Mouse (Mus musculus) CD8-positive naive resting alpha-beta T cell, adult 2 months (primary cell): ENCODE measurements at regions not wholly inside any gene's neighbourhood (a gene's known extent, or its start where the extent isn't known, plus 50 kb on each side); places are given as distances from the start of the nearest gene placed in this dataset.
"Not testable (repeated sequence)": the region's sequence is repeated elsewhere in the genome, so short reads cannot be mapped to it uniquely, and the experiment has no call there.

Experiments used
- DNase-seq, 2 experiments: peaks; one replicate each; pipeline ENCODE4 v3.0.0; 2022; ENCODE audit warnings: low read depth in 2 of 2, low spot score in 2 of 2

- DNase-seq = peak in 1 of 2 experiments; percentile 5
Measured at GRCm38 (mm10) chr10:7390239-7391091, 83.0 kb downstream of the Ulbp1 start.

GRCm38 (mm10) chr10:7358791-7359190 is 114.6 kb downstream of the Ulbp1 start:
- DNase-seq = not testable (repeated sequence)

- not testable (repeated sequence) for DNase-seq
Measured at GRCm38 (mm10) chr10:7344290-7344689, 129.1 kb downstream of the Ulbp1 start.

- DNase-seq = not testable (repeated sequence)
Measured at GRCm38 (mm10) chr10:7343736-7344135, 129.7 kb downstream of the Ulbp1 start.

- DNase-seq = peak; percentile 6 to 10
Measured at GRCm38 (mm10) chr10:7333077-7333747, 121.2 kb upstream of the Cnksr3 start.

GRCm38 (mm10) chr10:7328262-7328661 is 116.2 kb upstream of the Cnksr3 start:
- no peak for DNase-seq

GRCm38 (mm10) chr10:7327046-7327445 is 115.0 kb upstream of the Cnksr3 start:
- not testable (repeated sequence) for DNase-seq

GRCm38 (mm10) chr10:7325074-7325473 is 113.0 kb upstream of the Cnksr3 start:
- DNase-seq = no peak

GRCm38 (mm10) chr10:7323258-7323657 is 111.2 kb upstream of the Cnksr3 start:
- no peak for DNase-seq

GRCm38 (mm10) chr10:7309927-7310326 is 97.9 kb upstream of the Cnksr3 start:
- DNase-seq = no peak

- not testable (repeated sequence) for DNase-seq
Measured at GRCm38 (mm10) chr10:7305881-7306280, 93.8 kb upstream of the Cnksr3 start.

GRCm38 (mm10) chr10:7298377-7298776 is 86.3 kb upstream of the Cnksr3 start:
- no peak for DNase-seq

- no peak for DNase-seq
Measured at GRCm38 (mm10) chr10:7295921-7296320, 83.9 kb upstream of the Cnksr3 start.

- DNase-seq = no peak
Measured at GRCm38 (mm10) chr10:7293203-7293602, 81.2 kb upstream of the Cnksr3 start.

- DNase-seq = no peak
Measured at GRCm38 (mm10) chr10:7289773-7290411, 77.9 kb upstream of the Cnksr3 start.

GRCm38 (mm10) chr10:7285112-7285905 is 73.3 kb upstream of the Cnksr3 start:
- no peak for DNase-seq

- no peak for DNase-seq
Measured at GRCm38 (mm10) chr10:7280429-7280828, 68.4 kb upstream of the Cnksr3 start.

GRCm38 (mm10) chr10:7278820-7279219 is 66.8 kb upstream of the Cnksr3 start:
- no peak for DNase-seq

GRCm38 (mm10) chr10:7275357-7275756 is 63.3 kb upstream of the Cnksr3 start:
- no peak for DNase-seq

- DNase-seq = no peak
Measured at GRCm38 (mm10) chr10:7274422-7274821, 62.4 kb upstream of the Cnksr3 start.

- no peak for DNase-seq
Measured at GRCm38 (mm10) chr10:7271156-7271555, 59.1 kb upstream of the Cnksr3 start.
